Mouse (Mus musculus): Measurements from ENCODE around the gene Hist1h3d.
"Not testable (repeated sequence)": the region's sequence is repeated elsewhere in the genome, so short reads cannot be mapped to it uniquely, and the experiment has no call there.

GRCm38 (mm10) chr13:23539821-23540220 lies 35.7 kb upstream of the Hist1h3d start:
- TF ChIP-seq CTCF (conservative IDR thresholded peaks at IDR 0.05 in 1 of 2, IDR thresholded peaks at IDR 0.05 in 1 of 2; ENCODE audit: low read depth in 2 of 2, low read length in 2 of 2); MXI1 (IDR thresholded peaks at IDR 0.05; ENCODE audit: low read depth, low read length); ZC3H11A (IDR thresholded peaks at IDR 0.05; ENCODE audit: low read depth, low read length); POLR2A (IDR thresholded peaks at IDR 0.05; ENCODE audit: low read depth, low read length); USF1 (IDR thresholded peaks at IDR 0.05; ENCODE audit: low read depth, low read length); EP300 (IDR thresholded peaks at IDR 0.05; ENCODE audit: low read length); GABPA (IDR thresholded peaks at IDR 0.05; ENCODE audit: insufficient replicate concordance, low read depth, low read length); KAT2A (IDR thresholded peaks at IDR 0.05; ENCODE audit: insufficient replicate concordance, low read length); MAX (IDR thresholded peaks at IDR 0.05; ENCODE audit: low read length); ZKSCAN1 (IDR thresholded peaks at IDR 0.05; ENCODE audit: borderline replicate concordance, low read depth, low read length); SIN3A (IDR thresholded peaks at IDR 0.05; ENCODE audit: low read length): not testable (repeated sequence)

Measured in CH12.LX (cell line).